Mouse (Mus musculus): ENCODE measurements at regions not wholly inside any gene's neighbourhood (a gene's known extent, or its start where the extent isn't known, plus 50 kb on each side); places are given as distances from the start of the nearest gene placed in this dataset.

GRCm38 (mm10) chr2:147503962-147504361 is 142.2 kb downstream of the Pax1 start:
- DNase-seq (ENCODE audit: low spot score) = no peak

GRCm38 (mm10) chr2:147498731-147499130 is 137.0 kb downstream of the Pax1 start:
- DNase-seq (ENCODE audit: low spot score) = no peak

GRCm38 (mm10) chr2:147455932-147456331 is 94.2 kb downstream of the Pax1 start:
- no peak for DNase-seq (ENCODE audit: low spot score)

- DNase-seq (ENCODE audit: low spot score) = no peak
Measured at GRCm38 (mm10) chr2:147454362-147455257, 92.9 kb downstream of the Pax1 start.
